Mouse (Mus musculus) left cerebral cortex, adult 18-20 months (tissue): Measurements from ENCODE around the gene Vtn. TPM values are rescaled to one million over a fixed set of nuclear protein-coding genes. Genes with fewer than 3 reads are reported as not detected.
"Not testable (repeated sequence)": the region's sequence is repeated elsewhere in the genome, so short reads cannot be mapped to it uniquely, and the experiment has no call there.

Experiments used
- DNase-seq, 2 experiments: peaks; one replicate each; pipeline ENCODE4 v3.0.0; 2021 to 2022; ENCODE audit warnings: low spot score in 2 of 2, mixed read lengths in 1 of 2
- total RNA-seq, 2 experiments: library from RNA; stranded (reverse); gene quantifications; 2 replicates each; pipeline ENCODE4 v1.2.3; 2021

The Vtn gene
- total RNA-seq, 2 experiments from 2014 or later = 75.1 to 84.9 TPM

DNA sequence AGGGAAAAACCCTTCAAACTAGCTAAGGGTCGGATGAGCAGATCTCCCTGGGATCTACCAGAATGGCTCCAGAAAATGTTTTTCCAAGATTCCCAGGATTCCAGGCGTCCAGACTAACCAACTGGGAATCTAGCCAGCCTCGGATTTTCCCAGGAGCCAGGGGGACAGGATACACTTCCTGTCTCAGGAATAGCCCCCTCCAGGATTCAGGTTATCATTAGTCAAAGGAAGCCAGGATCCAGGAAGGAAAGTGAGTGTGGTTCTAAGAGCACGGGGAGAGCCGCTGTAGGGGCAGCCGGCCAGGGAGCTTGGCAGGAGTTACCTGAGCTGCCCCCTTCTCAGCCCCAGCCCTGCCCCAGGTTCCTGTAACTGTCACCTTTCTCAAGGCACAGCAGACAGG lies 32.2 kb downstream of the Vtn start:
- no peak for DNase-seq

- DNase-seq = not testable (repeated sequence)
These were observed 32.6 kb downstream of the Vtn start for GRCm38 (mm10) chr11:78531515-78531914.

GRCm38 (mm10) chr11:78534516-78534915 lies 35.6 kb downstream of the Vtn start:
- no peak for DNase-seq

DNA sequence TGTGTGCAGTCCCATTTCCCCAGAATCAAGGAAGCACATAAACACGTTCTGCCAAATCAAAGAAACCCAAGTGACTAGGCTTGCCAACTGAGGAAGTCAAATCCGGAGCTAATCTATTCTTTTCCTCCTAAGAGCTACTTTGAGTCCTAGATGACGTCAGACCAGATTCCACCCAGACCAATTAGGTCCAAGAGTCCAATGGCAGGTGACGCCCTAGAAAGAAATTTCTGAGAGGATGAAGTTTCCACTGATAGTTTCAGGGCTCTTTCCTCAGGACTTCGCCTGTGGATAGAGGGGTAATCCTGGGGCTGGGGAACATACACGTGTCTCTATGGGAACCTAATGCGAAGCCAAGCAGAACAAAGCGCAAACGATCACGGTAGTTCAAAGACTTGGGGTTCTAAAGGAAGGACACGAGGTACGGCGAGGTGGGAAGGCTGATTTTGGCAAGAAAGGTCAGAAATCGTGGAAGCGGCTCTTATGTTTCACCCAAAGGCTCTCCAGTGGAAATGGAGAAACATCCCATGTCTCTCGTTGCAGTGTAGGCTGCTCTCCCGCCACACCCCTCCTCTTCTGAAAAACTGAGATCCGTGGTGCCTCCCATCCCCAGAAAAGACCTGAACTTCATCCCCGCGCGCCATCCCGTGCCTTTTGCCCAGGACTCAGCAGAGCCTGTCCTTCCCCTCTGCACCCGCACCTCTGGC lies 36.6 kb downstream of the Vtn start:
- DNase-seq = no peak

DNA sequence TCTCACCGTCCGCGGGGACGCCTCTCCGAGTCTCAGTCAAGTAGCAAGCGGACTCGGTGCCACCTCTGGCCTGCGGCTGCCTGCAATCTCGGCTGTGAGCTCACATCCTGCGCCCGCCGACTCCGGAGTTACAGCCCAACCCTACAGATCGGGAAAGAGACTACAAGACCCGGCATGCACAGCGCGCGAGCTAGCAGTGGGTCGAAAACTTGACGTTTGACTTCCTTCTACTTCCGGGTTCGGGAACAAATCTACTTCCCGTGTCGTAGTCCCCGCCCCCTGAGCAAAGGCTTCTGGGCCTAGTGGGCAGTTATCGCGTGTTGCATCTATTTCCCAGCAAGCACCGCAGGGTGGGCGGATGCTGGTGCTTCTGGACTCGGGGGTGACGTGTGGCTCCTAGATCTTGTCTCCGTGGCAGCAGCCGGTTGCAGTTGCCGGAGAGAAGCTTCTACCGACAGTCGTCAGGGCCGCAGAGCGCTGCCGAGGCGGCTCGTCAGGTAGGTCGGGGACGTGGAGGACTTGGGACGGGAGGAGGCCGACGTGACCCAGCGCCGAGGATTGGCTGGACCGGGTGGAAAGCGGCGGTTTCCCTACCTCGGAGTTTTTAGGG lies 37.3 kb downstream of the Vtn start, which contains the start of the genes Tnfaip1 and Ift20:
Tnfaip1 (minus strand) TSS at position 253 of the 610 bp plus-strand sequence.
Ift20 (plus strand) TSS at position 282 of the 610 bp plus-strand sequence.
- DNase-seq = peak; percentile 96 to 98

GRCm38 (mm10) chr11:78536690-78537084 lies 37.8 kb downstream of the Vtn start:
- DNase-seq = no peak

DNA sequence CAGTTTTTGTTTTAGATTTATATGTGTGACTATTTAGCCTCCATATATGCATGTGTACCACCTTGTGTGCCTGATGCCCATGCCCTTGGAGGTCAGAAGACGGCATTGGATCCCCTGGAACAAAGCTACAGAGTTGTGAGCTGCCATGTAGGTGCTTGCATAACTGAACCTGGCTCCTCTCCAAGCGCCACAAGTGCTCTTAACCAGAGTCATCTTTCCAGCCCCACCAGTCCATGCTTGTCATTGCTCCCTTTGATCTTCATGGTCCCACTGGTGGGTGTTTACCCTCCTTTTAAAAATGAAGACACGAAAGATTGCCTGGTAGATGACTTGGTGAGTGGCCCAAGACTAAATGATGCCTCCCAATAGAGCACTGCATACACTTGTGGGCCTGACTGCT lies 41.5 kb downstream of the Vtn start:
- DNase-seq = no peak

GRCm38 (mm10) chr11:78544449-78545111 lies 45.7 kb downstream of the Vtn start:
- DNase-seq = no peak

GRCm38 (mm10) chr11:78545181-78545580 lies 46.3 kb downstream of the Vtn start:
- DNase-seq = no peak

DNA sequence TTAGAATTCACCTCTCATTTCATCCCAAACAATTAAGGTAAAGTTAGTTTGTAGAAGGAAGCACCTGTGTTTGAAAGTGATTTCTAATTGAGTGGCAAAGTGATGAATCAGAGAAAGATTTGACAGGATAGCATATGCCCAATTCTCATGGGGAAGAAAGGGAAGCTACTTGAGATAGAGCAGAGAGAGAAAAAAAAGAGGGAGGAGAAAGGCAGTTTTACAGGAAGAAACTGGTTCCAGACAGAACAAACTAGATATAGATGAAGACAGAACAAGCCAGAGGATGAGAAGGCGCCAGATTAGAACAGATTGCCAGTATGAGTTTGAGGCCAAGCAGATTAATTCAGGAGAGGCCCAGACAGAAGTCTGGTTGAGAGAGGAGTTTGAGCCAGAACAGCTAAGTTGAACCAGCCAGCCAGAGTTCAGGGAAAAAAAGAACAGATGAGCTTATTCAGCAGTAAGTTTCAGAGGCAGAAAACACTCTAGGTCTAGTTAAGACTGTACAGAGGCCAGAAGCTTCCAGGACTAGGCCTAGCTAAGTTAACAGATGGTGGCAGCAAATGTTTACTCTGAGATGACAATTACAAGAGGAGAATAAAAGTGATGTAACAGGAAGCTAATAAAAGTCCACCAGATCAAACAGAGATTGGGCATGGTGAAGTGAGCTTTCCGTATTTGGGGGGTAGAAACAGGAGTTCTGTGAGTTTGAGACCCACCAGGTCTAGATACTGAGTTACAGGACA lies 49.0 kb downstream of the Vtn start:
- no peak for DNase-seq

GRCm38 (mm10) chr11:78549491-78549987 lies 50.6 kb downstream of the Vtn start:
- no peak for DNase-seq

- DNase-seq = peak; percentile 95 to 97
These were observed 51.5 kb downstream of the Vtn start, which contains the start of gene Tmem97 for GRCm38 (mm10) chr11:78550168-78551058. Tmem97 (minus strand) TSS chr11:78550777.

DNA sequence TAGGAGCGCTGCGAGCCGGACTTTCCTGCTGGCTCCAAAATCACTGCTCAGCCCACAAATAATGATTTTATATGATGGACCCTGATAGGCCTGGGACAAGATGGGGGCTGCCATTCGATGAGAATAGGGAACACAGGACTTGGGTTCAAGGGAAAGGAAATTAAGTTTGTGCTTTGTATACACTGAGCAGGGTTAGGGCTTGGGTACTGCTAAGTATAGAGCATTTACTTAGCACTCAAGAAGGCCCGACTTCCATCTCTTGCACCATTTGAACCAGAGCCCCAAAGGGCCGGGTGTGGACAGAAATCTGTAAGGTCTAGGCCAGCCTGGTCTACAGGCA lies 52.1 kb downstream of the Vtn start:
- no peak for DNase-seq

Other genes starting within 250 kb of the Vtn start
- gene 2610507B11Rik, start 237.3 kb upstream of the Vtn start, total RNA-seq = 100 to 1,000 TPM; 165 to 170 TPM
- gene BC030499, start 208.2 kb upstream of the Vtn start, total RNA-seq = 10 to 100 TPM; 18.3 to 20.0 TPM
- gene Spag5, start 197.6 kb upstream of the Vtn start, total RNA-seq = 10 to 100 TPM in 1 of 2 experiments, 1 to 10 TPM in 1; 9.8 to 11.3 TPM
- gene Aldoc, start 176.1 kb upstream of the Vtn start, total RNA-seq = 100 to 1,000 TPM; 733 to 876 TPM
- 10 to 100 TPM; 58.4 to 61.2 TPM for gene Pigs, start 170.7 kb upstream of the Vtn start, total RNA-seq
- 10 to 100 TPM; 32.5 to 35.5 TPM for gene Unc119, start 155.6 kb upstream of the Vtn start, total RNA-seq
- gene Foxn1, start 112.5 kb upstream of the Vtn start, total RNA-seq = not detected
- not detected for gene Slc13a2, start 76.9 kb upstream of the Vtn start, total RNA-seq
- gene Slc46a1, start 33.4 kb upstream of the Vtn start, total RNA-seq = 10 to 100 TPM; 10.5 to 13.8 TPM
- gene Sarm1, start 1.3 kb upstream of the Vtn start, total RNA-seq = 10 to 100 TPM; 31.3 to 32.5 TPM
- gene Sebox, start 4.4 kb downstream of the Vtn start, total RNA-seq = under 1 TPM; 0.49 to 0.93 TPM
- 10 to 100 TPM; 44.2 to 45.6 TPM for gene Tmem199, start 13.1 kb downstream of the Vtn start, total RNA-seq
- gene Poldip2, start 13.1 kb downstream of the Vtn start, total RNA-seq = 100 to 1,000 TPM; 106 to 118 TPM
- gene Tnfaip1, start 37.2 kb downstream of the Vtn start, total RNA-seq = 10 to 100 TPM; 35.3 to 36.7 TPM
- 10 to 100 TPM; 81.6 to 85.9 TPM for gene Ift20, start 37.3 kb downstream of the Vtn start, total RNA-seq
- 10 to 100 TPM; 20.5 to 24.6 TPM for gene Tmem97, start 51.7 kb downstream of the Vtn start, total RNA-seq
- 100 to 1,000 TPM; 103 to 113 TPM for gene Nlk, start 198.3 kb downstream of the Vtn start, total RNA-seq